Mouse (Mus musculus): ENCODE measurements at regions not wholly inside any gene's neighbourhood (a gene's known extent, or its start where the extent isn't known, plus 50 kb on each side); places are given as distances from the start of the nearest gene placed in this dataset.
"Not testable (repeated sequence)": the region's sequence is repeated elsewhere in the genome, so short reads cannot be mapped to it uniquely, and the experiment has no call there.

DNA sequence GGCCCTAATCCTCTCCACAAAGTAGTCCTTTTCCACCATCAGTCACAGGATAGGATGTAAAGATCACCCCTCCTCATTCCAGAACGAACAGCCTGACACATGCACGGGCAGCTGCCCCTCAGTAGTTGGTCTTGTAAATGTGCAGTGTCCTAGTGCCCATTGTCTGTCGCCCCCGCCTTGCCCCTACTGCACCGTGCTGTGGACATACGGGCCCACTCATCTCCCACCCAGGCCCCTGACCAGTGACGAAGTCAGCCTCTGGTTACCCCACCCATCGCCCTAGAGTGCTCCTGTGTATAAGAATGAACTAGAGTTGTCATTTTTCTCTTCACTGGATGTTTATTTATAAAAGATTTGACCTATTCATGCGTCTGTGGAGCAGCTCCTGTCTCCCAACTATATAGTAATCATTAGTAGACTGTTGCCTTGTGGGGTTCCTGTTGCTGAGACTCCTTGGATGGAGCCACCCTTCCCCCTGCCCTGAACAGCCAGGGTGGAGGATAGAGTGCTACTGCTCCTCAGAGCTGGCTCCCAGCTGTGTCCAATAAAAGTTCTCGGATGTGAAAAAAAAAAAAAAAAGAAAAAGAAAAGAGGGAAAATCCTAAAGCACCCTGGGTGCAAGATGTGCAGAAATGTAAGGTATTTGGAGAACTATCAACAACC, 64.0 kb upstream of the Trim24 start:
- H3K4me1 ChIP-seq; H3K9me3 ChIP-seq; H3K4me3 ChIP-seq; H3K27ac ChIP-seq (replicated peaks); DNase-seq (ENCODE audit: low spot score); H3K27me3 ChIP-seq (replicated peaks; ENCODE audit: low read depth, poor library complexity, severe bottlenecking); H3K36me3 ChIP-seq (replicated peaks): not testable (repeated sequence)
- WGBS: 61% methylated on average over 1 of the region's 10 CpGs

DNA sequence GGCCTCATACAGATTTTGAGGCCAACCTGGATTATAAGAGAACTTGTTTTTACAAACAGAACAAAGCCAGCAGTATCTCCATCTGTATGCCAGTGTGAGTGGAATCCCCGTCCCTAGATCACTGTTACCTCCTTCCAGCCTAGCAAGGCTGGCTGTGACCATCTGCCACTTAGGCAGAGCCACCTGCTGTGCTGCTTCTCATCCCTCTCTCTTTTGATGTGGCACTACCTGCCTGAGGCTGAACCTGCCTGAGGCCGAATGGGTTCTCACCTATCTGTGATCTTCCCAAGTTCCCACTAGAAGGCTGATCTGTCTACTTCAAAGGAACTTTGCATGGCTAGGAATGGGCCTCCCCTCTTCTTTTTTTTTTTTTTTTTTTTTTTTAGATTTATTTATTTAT, 55.4 kb upstream of the Trim24 start:
- H3K36me3 ChIP-seq (replicated peaks); H3K27ac ChIP-seq (replicated peaks): not testable (repeated sequence)
- WGBS: 70% methylated on average over 2 of the region's 2 CpGs

More for the DNA sequence above, 55.4 kb upstream of the Trim24 start:
- DNase-seq (ENCODE audit: low spot score); H3K4me1 ChIP-seq; H3K27me3 ChIP-seq (replicated peaks; ENCODE audit: low read depth, poor library complexity, severe bottlenecking); H3K4me3 ChIP-seq; H3K9me3 ChIP-seq: not testable (repeated sequence)

Measured in embryonic facial prominence, embryonic 10.5 days (tissue).